Mouse (Mus musculus) brain, embryonic 14.5 days (tissue): Measurements from ENCODE around the gene Bcr. TPM values are rescaled to one million over a fixed set of nuclear protein-coding genes. Genes with fewer than 3 reads are reported as not detected.

ENCODE experiments used
- DNase-seq: peaks from one replicate; pipeline ENCODE4 v3.0.0-alpha.2; 2011; ENCODE audit warnings: low read depth
- CTCF ChIP-seq: fragments of 200-500 bp; IDR thresholded peaks from 2 replicates; pipeline ENCODE4 v1.5.1; 2012; ENCODE audit warnings: inconsistent platforms, mild to moderate bottlenecking, moderate library complexity, borderline replicate concordance; ENCODE audit not compliant: insufficient read depth, insufficient read length; ENCODE audit errors: extremely low read depth
- POLR2A ChIP-seq: fragments of 200-500 bp; IDR thresholded peaks from 2 replicates; pipeline ENCODE4 v1.6.1; 2012; ENCODE audit warnings: mild to moderate bottlenecking, inconsistent platforms, borderline replicate concordance; ENCODE audit not compliant: poor library complexity, insufficient read depth, insufficient read length, severe bottlenecking; ENCODE audit errors: extremely low read depth
- polyA plus RNA-seq: library from polyadenylated mRNA; depleted of rRNA; stranded (reverse); fragments of >200 nt; gene quantifications from 2 replicates; pipeline ENCODE4 v1.2.3, GENCODE M21; 2012

The Bcr gene
- polyA plus RNA-seq, 1 experiment, result 83.3 TPM

DNA sequence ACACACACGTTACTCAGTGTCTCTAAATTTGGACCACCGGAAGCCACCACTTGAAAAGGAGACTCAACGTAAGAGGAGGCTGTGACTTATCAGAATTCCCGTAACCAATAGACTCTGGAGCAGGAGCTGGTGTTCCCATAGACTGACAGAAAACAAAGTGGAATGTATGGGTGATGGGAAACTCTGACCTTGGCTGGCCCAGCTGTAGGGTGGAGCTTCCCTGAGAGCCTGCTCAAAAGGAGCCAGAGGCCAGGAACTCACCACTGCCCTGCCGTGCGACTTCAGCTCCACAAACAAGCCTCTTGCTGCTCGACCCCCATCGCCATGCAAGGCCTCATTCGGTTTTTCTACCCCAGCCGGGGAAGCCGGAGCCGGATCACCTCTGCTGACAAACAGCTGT is 113.3 kb downstream of the Bcr start:
- peak; percentile 15 for DNase-seq
- TF ChIP-seq POLR2A (no peak), CTCF (no peak)

- no peak for TF ChIP-seq CTCF
- no peak for TF ChIP-seq POLR2A
- no peak for DNase-seq
These were observed 116.1 kb downstream of the Bcr start for GRCm38 (mm10) chr10:75176494-75176893.

GRCm38 (mm10) chr10:75178911-75179310 is 118.5 kb downstream of the Bcr start:
- DNase-seq, result no peak
- TF ChIP-seq CTCF, result no peak
- no peak for TF ChIP-seq POLR2A

- DNase-seq, result peak; percentile 84
- TF ChIP-seq POLR2A, result no peak
- peak; percentile 91 for TF ChIP-seq CTCF
These were observed 121.9 kb downstream of the Bcr start for GRCm38 (mm10) chr10:75182151-75182774.

- no peak for DNase-seq
- no peak for TF ChIP-seq POLR2A
These were observed 124.4 kb downstream of the Bcr start for GRCm38 (mm10) chr10:75184826-75185225.

- TF ChIP-seq CTCF (no peak), POLR2A (no peak)
- no peak for DNase-seq
These were observed 126.2 kb downstream of the Bcr start for GRCm38 (mm10) chr10:75186551-75186950.

DNA sequence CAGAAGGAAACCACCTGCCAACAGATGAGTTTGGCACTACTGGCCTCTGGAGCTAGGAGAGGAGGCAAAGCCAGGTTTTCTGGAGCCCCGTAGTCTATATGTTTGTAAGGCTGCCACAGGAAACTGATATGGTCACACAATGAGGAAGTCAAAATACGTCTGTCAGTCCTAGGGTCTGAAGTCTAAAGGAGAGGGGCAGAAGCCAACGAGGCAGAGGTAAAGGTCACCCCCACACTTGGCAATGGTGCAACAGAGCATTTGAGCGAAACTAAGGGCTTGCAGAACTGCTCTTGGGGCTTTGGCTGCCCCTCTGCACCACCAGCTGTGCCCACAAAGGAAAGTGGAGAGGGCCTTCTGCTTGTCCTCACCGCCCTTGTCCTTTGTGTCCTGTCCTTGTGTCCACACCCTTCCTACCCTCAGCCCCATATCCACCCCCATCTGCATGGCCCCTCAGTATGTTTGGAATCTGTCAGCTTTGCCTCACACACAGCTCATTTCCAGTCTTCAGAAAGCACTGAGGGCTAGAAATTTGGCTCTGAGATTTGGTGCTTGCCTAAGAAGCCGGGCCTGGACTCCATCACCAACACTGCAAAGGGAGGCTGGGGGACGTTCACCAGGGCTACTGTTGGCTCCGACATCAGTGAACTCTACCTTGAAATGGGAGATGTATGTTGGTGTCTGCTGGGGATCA is 127.1 kb downstream of the Bcr start:
- DNase-seq, result no peak
- TF ChIP-seq CTCF, result no peak
- no peak for TF ChIP-seq POLR2A

DNA sequence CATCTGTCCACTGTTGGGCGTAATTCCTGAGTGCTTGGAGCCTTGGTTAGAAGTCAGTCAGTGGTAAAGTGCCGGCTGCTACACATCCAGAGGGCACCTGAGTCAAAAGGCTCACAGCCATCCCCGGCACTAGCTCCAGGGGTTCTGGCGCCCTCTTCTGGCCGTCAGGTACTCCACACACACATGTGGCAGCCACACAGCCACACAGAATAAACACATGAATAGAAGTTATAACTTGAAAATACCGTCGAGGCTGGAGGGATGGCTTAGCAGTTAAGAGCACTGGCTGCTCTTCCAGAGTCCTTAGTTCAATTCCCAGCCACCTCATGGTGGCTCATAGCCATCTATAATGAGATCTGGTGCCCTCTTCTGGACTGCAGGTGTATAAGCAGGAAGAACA is 131.3 kb downstream of the Bcr start:
- TF ChIP-seq CTCF, result 0 out of 2 replicates have a peak, but pooled peaks have one; percentile 25
- TF ChIP-seq POLR2A, result no peak
- DNase-seq, result no peak

- no peak for DNase-seq
- TF ChIP-seq CTCF (no peak), POLR2A (no peak)
These were observed 137.4 kb downstream of the Bcr start for GRCm38 (mm10) chr10:75197817-75198216.

GRCm38 (mm10) chr10:75200733-75201132 is 140.3 kb downstream of the Bcr start:
- no peak for TF ChIP-seq POLR2A
- TF ChIP-seq CTCF, result no peak
- DNase-seq, result no peak

DNA sequence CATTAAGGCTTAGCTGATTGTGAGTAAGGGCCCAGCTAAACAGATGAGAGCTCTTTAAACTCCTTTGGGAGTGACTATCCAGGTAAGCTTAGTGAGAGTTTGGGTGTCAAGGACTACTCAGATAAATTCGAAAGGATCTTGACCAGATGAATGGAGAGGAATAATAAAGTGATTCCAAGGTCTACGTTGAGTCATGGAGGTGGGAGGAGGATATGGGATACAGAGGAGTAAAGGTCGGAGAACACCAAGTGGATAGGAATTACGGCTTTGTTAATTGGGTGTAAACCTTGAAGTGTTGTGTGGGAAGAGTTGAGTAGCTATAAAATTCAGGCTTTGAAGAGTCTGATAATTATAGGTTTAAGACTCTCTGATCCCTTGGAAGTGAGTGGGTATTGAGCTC is 145.8 kb downstream of the Bcr start:
- TF ChIP-seq POLR2A (no peak), CTCF (no peak)

GRCm38 (mm10) chr10:75210841-75211240 is 150.4 kb downstream of the Bcr start:
- TF ChIP-seq POLR2A (no peak), CTCF (no peak)
- no peak for DNase-seq

More for the DNA sequence above, 145.8 kb downstream of the Bcr start:
- DNase-seq, result no peak
